Comparison of ENCODE assay signal across 31 mouse cellular contexts in genomic region chrX:136925863-136926262, GRCm38 (mm10). TPM values are rescaled to one million over a fixed set of nuclear protein-coding genes. Genes with fewer than 3 reads are reported as not detected.
DNase-seq lines count a peak whose midpoint lies in the region; ATAC-seq lines count a peak whose summit lies in the region.
"Had no signal": no experiment of that assay in that cellular context is flagged by ENCODE, and none has a peak within 500 bp of the region (broad histone marks: within the 10 kb centered on the region; RNA-seq: fewer than 3 reads in every experiment).

No protein-coding gene starts in this region.

- no peaks in the 10 kb centered on the region for H3K36me3 ChIP-seq in midbrain, embryonic 14.5 days (ENCODE audit: control insufficient read depth, insufficient read depth, low read length)
- H3K36me3 ChIP-seq in midbrain, embryonic 15.5 days (replicated peaks): no peaks in the 10 kb centered on the region
- H3K36me3 ChIP-seq: forebrain, embryonic 15.5 days; hindbrain, embryonic 12.5 days; kidney, embryonic 15.5 days; neural tube, embryonic 13.5 days had no signal

- no peaks in the 10 kb centered on the region for H3K4me1 ChIP-seq in midbrain, embryonic 14.5 days (ENCODE audit: control insufficient read depth, insufficient read depth, low read length)
- no peaks in the 10 kb centered on the region for H3K4me1 ChIP-seq in midbrain, embryonic 15.5 days
- H3K4me1 ChIP-seq: forebrain, embryonic 15.5 days; hindbrain, embryonic 12.5 days; kidney, embryonic 15.5 days; neural tube, embryonic 13.5 days had no signal

- no peaks in the 10 kb centered on the region for H3K27me3 ChIP-seq in midbrain, embryonic 14.5 days (ENCODE audit: control insufficient read depth, insufficient read depth, low read length)
- no peaks in the 10 kb centered on the region for H3K27me3 ChIP-seq in midbrain, embryonic 15.5 days (replicated peaks)
- H3K27me3 ChIP-seq: forebrain, embryonic 15.5 days; hindbrain, embryonic 12.5 days; kidney, embryonic 15.5 days; neural tube, embryonic 13.5 days had no signal

- no peak overlapping the region for H3K4me3 ChIP-seq in midbrain, embryonic 14.5 days (replicated peaks; ENCODE audit: low read depth, low read length)
- no peak overlapping the region for H3K4me3 ChIP-seq in midbrain, embryonic 15.5 days
- H3K4me3 ChIP-seq: forebrain, embryonic 15.5 days; hindbrain, embryonic 12.5 days; kidney, embryonic 15.5 days; neural tube, embryonic 13.5 days had no signal

- ATAC-seq in midbrain, embryonic 14.5 days (ENCODE audit: low FRiP score, low TSS enrichment): no peak
- ATAC-seq in midbrain, embryonic 15.5 days (replicated peaks): no peak
- ATAC-seq: forebrain, embryonic 15.5 days; midbrain, embryonic 16.5 days had no signal

- H3K9me3 ChIP-seq in midbrain, embryonic 14.5 days (ENCODE audit: control insufficient read depth, low read length): no peaks in the 10 kb centered on the region; the same call in 1 of the 2 replicates
- H3K9me3 ChIP-seq in midbrain, embryonic 15.5 days: no peaks in the 10 kb centered on the region; the same call in 1 of the 2 replicates
- H3K9me3 ChIP-seq: forebrain, embryonic 15.5 days; hindbrain, embryonic 12.5 days; kidney, embryonic 15.5 days had no signal

- DNase-seq in embryo, embryonic 10.5 days (ENCODE audit: low spot score): peak; percentile 22
- no peak for DNase-seq in embryo, embryonic 9.5 days (ENCODE audit: extremely low spot score)
- peak; percentile 32 for DNase-seq in midbrain, embryonic 14.5 days
- DNase-seq in R1 (ENCODE audit: low read depth, low spot score): peak; percentile 49
- DNase-seq in forelimb bud, embryonic 11.5 days (ENCODE audit: low read depth, low spot score): peak; percentile 7
- DNase-seq in urinary bladder, postnatal 4 days (ENCODE audit: low spot score in 2 of 2): no peak
- DNase-seq in B cell, adult 2 months: no peak
- DNase-seq: adrenal gland, postnatal 14 days; cerebellum, adult 11-12 months; cerebellum, postnatal 14 days; gastrocnemius, postnatal 10 days; heart, postnatal 14 days; kidney, adult 11 months; kidney, postnatal 25 days; liver; lung, adult 2 months; lung, postnatal 10 days; right cerebral cortex, postnatal 14 days had no signal

- no peak overlapping the region for H3K4me2 ChIP-seq in midbrain, embryonic 14.5 days (ENCODE audit: low read length)
- no peak overlapping the region for H3K4me2 ChIP-seq in midbrain, embryonic 15.5 days
- H3K4me2 ChIP-seq: forebrain, embryonic 15.5 days; hindbrain, embryonic 12.5 days; kidney, embryonic 15.5 days; neural tube, embryonic 13.5 days had no signal

- H3K27ac ChIP-seq in midbrain, embryonic 14.5 days (replicated peaks; ENCODE audit: low read depth, low read length): no peak overlapping the region
- H3K27ac ChIP-seq in midbrain, embryonic 15.5 days: no peak overlapping the region
- H3K27ac ChIP-seq: forebrain, embryonic 15.5 days; hindbrain, embryonic 12.5 days; kidney, embryonic 15.5 days; liver, embryonic 14.5 days; macrophage; neural tube, embryonic 13.5 days had no signal

- H3K9ac ChIP-seq in midbrain, embryonic 14.5 days (replicated peaks; ENCODE audit: low read length): no peak overlapping the region
- H3K9ac ChIP-seq in midbrain, embryonic 15.5 days: no peak overlapping the region
- H3K9ac ChIP-seq: forebrain, embryonic 15.5 days; hindbrain, embryonic 12.5 days; kidney, embryonic 15.5 days; liver, embryonic 14.5 days; neural tube, embryonic 13.5 days had no signal

RNA-seq across cellular contexts. Expression of gene H2bfm, which starts 1.3 kb away (rescaled TPM):
- polyA plus RNA-seq in midbrain, embryonic 14.5 days (2014; fragmentation: Nextera tagmentation; extraction: Ambion mirVana): not detected in 2 replicates
- not detected in 2 replicates for polyA plus RNA-seq in midbrain, embryonic 15.5 days (2015; fragmentation: Nextera tagmentation; extraction: Ambion mirVana)
- polyA plus RNA-seq: forebrain, embryonic 15.5 days; heart, embryonic 14.5 days; hindbrain, embryonic 12.5 days; kidney, embryonic 15.5 days; limb, embryonic 11.5 days; liver, embryonic 14.5 days; lung, adult 2 months; macrophage; midbrain, embryonic 16.5 days; neural tube, embryonic 13.5 days; small intestine, adult 2 months; stomach, embryonic 14.5 days; urinary bladder, adult 2 months had no signal

RNA-seq across cellular contexts. Expression of gene Tmsb15b2, which starts 49.4 kb away (rescaled TPM):
- polyA plus RNA-seq in midbrain, embryonic 14.5 days (2014; fragmentation: Nextera tagmentation; extraction: Ambion mirVana): 101 and 105 TPM in 2 replicates
- 70.9 and 74.1 TPM in 2 replicates for polyA plus RNA-seq in midbrain, embryonic 15.5 days (2015; fragmentation: Nextera tagmentation; extraction: Ambion mirVana)
- polyA plus RNA-seq: lung, adult 2 months; macrophage; small intestine, adult 2 months had no signal

RNA-seq across cellular contexts. Expression of gene Tmsb15l, which starts 50.8 kb away (rescaled TPM):
- polyA plus RNA-seq in midbrain, embryonic 14.5 days (2014; fragmentation: Nextera tagmentation; extraction: Ambion mirVana): 9.1 and 10.4 TPM in 2 replicates
- polyA plus RNA-seq in midbrain, embryonic 15.5 days (2015; fragmentation: Nextera tagmentation; extraction: Ambion mirVana): 7.0 and 8.3 TPM in 2 replicates

RNA-seq across cellular contexts. Expression of gene Tmsb15b1, which starts 50.8 kb away (rescaled TPM):
- polyA plus RNA-seq in midbrain, embryonic 14.5 days (2014; fragmentation: Nextera tagmentation; extraction: Ambion mirVana): 29.4 and 33.4 TPM in 2 replicates
- 30.8 and 31.9 TPM in 2 replicates for polyA plus RNA-seq in midbrain, embryonic 15.5 days (2015; fragmentation: Nextera tagmentation; extraction: Ambion mirVana)
- polyA plus RNA-seq: macrophage; small intestine, adult 2 months had no signal

RNA-seq across cellular contexts. Expression of gene Rab9b, which starts 57.3 kb away (rescaled TPM):
- 18.1 and 22.9 TPM in 2 replicates for polyA plus RNA-seq in midbrain, embryonic 14.5 days (2014; fragmentation: Nextera tagmentation; extraction: Ambion mirVana)
- 23.1 and 24.4 TPM in 2 replicates for polyA plus RNA-seq in midbrain, embryonic 15.5 days (2015; fragmentation: Nextera tagmentation; extraction: Ambion mirVana)
- polyA plus RNA-seq: liver, embryonic 14.5 days; lung, adult 2 months; macrophage; small intestine, adult 2 months had no signal

Comparison
In these comparisons a context has a peak if more than half of its experiments do, and no peak if none do; other contexts are left out.
1. DNase-seq: peak in embryo, embryonic 10.5 days (single experiment), midbrain, embryonic 14.5 days (single experiment), R1 (single experiment) and forelimb bud, embryonic 11.5 days (single experiment); none in embryo, embryonic 9.5 days (single experiment), urinary bladder, postnatal 4 days (0 of 2) and B cell, adult 2 months (0 of 2).